Mouse (Mus musculus): Measurements from ENCODE around the gene Fbxo3. TPM values are rescaled to one million over a fixed set of nuclear protein-coding genes. Genes with fewer than 3 reads are reported as not detected.
A peak's percentile ranks its signal among the peaks of the same experiment; 100 is the strongest.
"Not testable (repeated sequence)": the region's sequence is repeated elsewhere in the genome, so short reads cannot be mapped to it uniquely, and the experiment has no call there.

Fbxo3 gene
- polyA plus RNA-seq, 1 experiment: 8.5 TPM

GRCm38 (mm10) chr2:104095741-104096213 is 68.3 kb downstream of the Fbxo3 start, which contains the start of gene Cd59a:
TSS of gene Cd59a (plus strand) at chr2:104095801.
- Histone ChIP-seq H3K27me3 (ENCODE audit: control insufficient read depth, insufficient read depth, insufficient read length) (peaks cover 7% of the 10 kb centered on the region), H3ac (ENCODE audit: control insufficient read depth, insufficient read length, low read depth) (peak within 1 kb of the TSS; percentile 30), H3K36me3 (ENCODE audit: control insufficient read depth, insufficient read depth) (no peaks in the 10 kb centered on the region), H3K79me3 (ENCODE audit: low read depth) (no peaks in the 10 kb centered on the region), H3K4me3 (ENCODE audit: insufficient read depth, poor library complexity, severe bottlenecking) (peak within 1 kb of the TSS; percentile 18), H3K79me2 (ENCODE audit: control insufficient read depth, insufficient read depth) (no peaks in the 10 kb centered on the region)
- no peak for TF ChIP-seq MYOG (IDR thresholded peaks at IDR 0.05; ENCODE audit: control insufficient read depth, extremely low read depth, insufficient read length)
- TF ChIP-seq MAX (IDR thresholded peaks at IDR 0.05): no peak
- no peak for TF ChIP-seq USF1 (IDR thresholded peaks at IDR 0.05; ENCODE audit: low read depth)

GRCm38 (mm10) chr2:104096256-104096655 is 68.7 kb downstream of the Fbxo3 start:
- Histone ChIP-seq H3ac (ENCODE audit: control insufficient read depth, insufficient read length, low read depth) (no peak overlapping the region), H3K4me3 (ENCODE audit: insufficient read depth, poor library complexity, severe bottlenecking) (no peak overlapping the region), H3K36me3 (ENCODE audit: control insufficient read depth, insufficient read depth) (no peaks in the 10 kb centered on the region), H3K79me2 (ENCODE audit: control insufficient read depth, insufficient read depth) (no peaks in the 10 kb centered on the region), H3K79me3 (ENCODE audit: low read depth) (no peaks in the 10 kb centered on the region), H3K27me3 (ENCODE audit: control insufficient read depth, insufficient read depth, insufficient read length) (peaks cover 7% of the 10 kb centered on the region)
- no peak for TF ChIP-seq CEBPB (IDR thresholded peaks at IDR 0.05; ENCODE audit: low read depth)
- no peak for TF ChIP-seq MYOD1 (IDR thresholded peaks at IDR 0.05; ENCODE audit: control insufficient read depth, insufficient read length, low read depth)
- no peak for TF ChIP-seq CTCF (IDR thresholded peaks at IDR 0.05; ENCODE audit: control insufficient read depth, insufficient read depth, insufficient read length)
- no peak for TF ChIP-seq MYOG (IDR thresholded peaks at IDR 0.05; ENCODE audit: control insufficient read depth, extremely low read depth, insufficient read length)
- no peak for TF ChIP-seq USF1 (IDR thresholded peaks at IDR 0.05; ENCODE audit: low read depth)
- no peak for TF ChIP-seq MAX (IDR thresholded peaks at IDR 0.05)
- TF ChIP-seq FOSL1 (IDR thresholded peaks at IDR 0.05; ENCODE audit: insufficient read depth, low read length, poor library complexity, severe bottlenecking): no peak

DNA sequence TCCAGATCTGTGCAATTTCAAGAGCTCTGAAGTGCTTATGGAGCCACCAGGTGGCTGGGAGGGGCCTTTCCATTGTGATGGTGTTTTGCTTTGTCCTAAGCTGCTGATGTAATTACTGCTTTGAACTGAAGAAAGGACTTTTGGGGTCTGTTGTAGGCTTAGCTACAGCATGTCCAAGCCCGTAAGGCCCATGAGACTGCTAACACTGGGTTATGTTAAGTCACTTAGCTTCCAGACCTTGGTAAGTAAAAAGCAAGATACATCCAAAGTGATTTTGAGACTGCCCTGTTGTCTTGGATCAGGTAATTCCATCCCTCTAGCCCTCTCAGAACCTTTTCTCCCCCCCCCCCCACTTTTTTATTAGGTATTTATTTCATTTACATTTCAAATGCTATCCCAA is 69.3 kb downstream of the Fbxo3 start:
- not testable (repeated sequence) for H3K27me3 ChIP-seq (ENCODE audit: control insufficient read depth, insufficient read depth, insufficient read length); H3K79me2 ChIP-seq (ENCODE audit: control insufficient read depth, insufficient read depth); H3K4me3 ChIP-seq (ENCODE audit: insufficient read depth, poor library complexity, severe bottlenecking); H3K36me3 ChIP-seq (ENCODE audit: control insufficient read depth, insufficient read depth); H3K79me3 ChIP-seq (ENCODE audit: low read depth); H3ac ChIP-seq (ENCODE audit: control insufficient read depth, insufficient read length, low read depth)

DNA sequence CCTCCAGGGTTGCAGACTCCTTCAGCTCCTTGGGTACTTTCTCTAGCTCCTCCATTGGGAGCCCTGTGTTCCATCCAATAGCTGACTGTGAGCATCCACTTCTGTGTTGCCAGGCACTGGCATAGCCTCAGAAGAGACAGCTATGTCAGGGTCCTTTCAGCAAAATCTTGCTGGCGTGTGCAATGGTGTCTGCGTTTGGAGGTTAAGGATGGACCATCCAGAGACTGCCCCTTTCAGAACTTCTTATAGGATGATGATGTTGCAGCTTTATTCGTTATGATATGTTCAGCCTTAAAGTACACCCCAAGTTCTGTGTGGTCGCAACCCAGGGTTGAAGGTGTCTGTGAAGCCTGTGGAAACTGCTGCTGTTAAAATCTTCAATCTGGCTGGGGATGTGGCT is 69.9 kb downstream of the Fbxo3 start:
- H3K4me3 ChIP-seq (ENCODE audit: insufficient read depth, poor library complexity, severe bottlenecking); H3ac ChIP-seq (ENCODE audit: control insufficient read depth, insufficient read length, low read depth); H3K79me2 ChIP-seq (ENCODE audit: control insufficient read depth, insufficient read depth); H3K79me3 ChIP-seq (ENCODE audit: low read depth); H3K27me3 ChIP-seq (ENCODE audit: control insufficient read depth, insufficient read depth, insufficient read length); H3K36me3 ChIP-seq (ENCODE audit: control insufficient read depth, insufficient read depth): not testable (repeated sequence)

- Histone ChIP-seq H3ac (ENCODE audit: control insufficient read depth, insufficient read length, low read depth) (no peak overlapping the region), H3K27me3 (ENCODE audit: control insufficient read depth, insufficient read depth, insufficient read length) (no peaks in the 10 kb centered on the region), H3K36me3 (ENCODE audit: control insufficient read depth, insufficient read depth) (no peaks in the 10 kb centered on the region), H3K79me3 (ENCODE audit: low read depth) (no peaks in the 10 kb centered on the region), H3K79me2 (ENCODE audit: control insufficient read depth, insufficient read depth) (no peaks in the 10 kb centered on the region), H3K4me3 (ENCODE audit: insufficient read depth, poor library complexity, severe bottlenecking) (no peak overlapping the region)
- no peak for TF ChIP-seq MYOG (IDR thresholded peaks at IDR 0.05; ENCODE audit: control insufficient read depth, extremely low read depth, insufficient read length)
- TF ChIP-seq FOSL1 (IDR thresholded peaks at IDR 0.05; ENCODE audit: insufficient read depth, low read length, poor library complexity, severe bottlenecking): no peak
- no peak for TF ChIP-seq CEBPB (IDR thresholded peaks at IDR 0.05; ENCODE audit: low read depth)
- no peak for TF ChIP-seq MAX (IDR thresholded peaks at IDR 0.05)
- TF ChIP-seq USF1 (IDR thresholded peaks at IDR 0.05; ENCODE audit: low read depth): no peak
- TF ChIP-seq CTCF (IDR thresholded peaks at IDR 0.05; ENCODE audit: control insufficient read depth, insufficient read depth, insufficient read length): no peak
- no peak for TF ChIP-seq MYOD1 (IDR thresholded peaks at IDR 0.05; ENCODE audit: control insufficient read depth, insufficient read length, low read depth)
Observed at GRCm38 (mm10) chr2:104098529-104099230, 71.2 kb downstream of the Fbxo3 start.

DNA sequence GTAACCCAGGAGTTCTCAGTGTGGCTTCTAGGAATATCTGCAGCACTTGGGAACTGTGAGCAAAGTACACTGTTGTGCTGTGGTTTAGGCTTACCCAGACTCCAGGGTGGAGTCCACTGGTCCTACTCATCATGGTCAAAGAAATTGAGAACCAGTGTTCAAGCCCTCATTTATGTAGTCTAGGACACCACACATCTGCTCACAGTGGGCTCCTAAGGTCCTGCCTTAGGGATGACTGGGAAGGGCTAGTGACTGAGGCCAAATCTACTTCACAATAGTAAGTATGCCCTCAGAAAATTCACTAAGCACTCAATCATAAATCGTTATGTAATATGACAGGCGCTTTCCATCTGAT is 71.7 kb downstream of the Fbxo3 start:
- no peak overlapping the region for H3ac ChIP-seq (ENCODE audit: control insufficient read depth, insufficient read length, low read depth)
- H3K79me2 ChIP-seq (ENCODE audit: control insufficient read depth, insufficient read depth): no peaks in the 10 kb centered on the region
- H3K4me3 ChIP-seq (ENCODE audit: insufficient read depth, poor library complexity, severe bottlenecking): no peak overlapping the region
- no peak for TF ChIP-seq FOSL1 (IDR thresholded peaks at IDR 0.05; ENCODE audit: insufficient read depth, low read length, poor library complexity, severe bottlenecking)
- TF ChIP-seq CTCF (IDR thresholded peaks at IDR 0.05; ENCODE audit: control insufficient read depth, insufficient read depth, insufficient read length): no peak
- TF ChIP-seq MYOD1 (IDR thresholded peaks at IDR 0.05; ENCODE audit: control insufficient read depth, insufficient read length, low read depth): no peak
- no peak for TF ChIP-seq MYOG (IDR thresholded peaks at IDR 0.05; ENCODE audit: control insufficient read depth, extremely low read depth, insufficient read length)
- TF ChIP-seq CEBPB (IDR thresholded peaks at IDR 0.05; ENCODE audit: low read depth): no peak
- TF ChIP-seq MAX (IDR thresholded peaks at IDR 0.05): no peak
- no peak for TF ChIP-seq USF1 (IDR thresholded peaks at IDR 0.05; ENCODE audit: low read depth)
- H3K36me3 ChIP-seq (ENCODE audit: control insufficient read depth, insufficient read depth): no peaks in the 10 kb centered on the region
- H3K27me3 ChIP-seq (ENCODE audit: control insufficient read depth, insufficient read depth, insufficient read length): no peaks in the 10 kb centered on the region
- H3K79me3 ChIP-seq (ENCODE audit: low read depth): no peaks in the 10 kb centered on the region

Data from C2C12 (cell line).